Mouse (Mus musculus): Measurements from ENCODE around the gene Fmnl2. TPM values are rescaled to one million over a fixed set of nuclear protein-coding genes. Genes with fewer than 3 reads are reported as not detected.

The Fmnl2 gene
- 1.9 and 2.7 TPM in 2 replicates for polyA plus RNA-seq (2012; rRNA removed)

GRCm38 (mm10) chr2:52857611-52858528 is at the start of gene Fmnl2:
Gene Fmnl2, plus strand, starts transcription at chr2:52857860.

Other genes with a start within 250 kb of the Fmnl2 start
- 0.05 TPM in 2 replicates for gene Cacnb4, start 181.0 kb upstream of the Fmnl2 start, polyA plus RNA-seq (2012; rRNA removed)
- 4.0 TPM in 2 replicates for gene Stam2, start 115.6 kb upstream of the Fmnl2 start, polyA plus RNA-seq (2012; rRNA removed)

Data from liver, embryonic 18 days (tissue).